Mouse (Mus musculus) kidney, adult 2 months (tissue): ENCODE results near the gene Lims1.

ENCODE experiments used
- CTCF ChIP-seq: fragments of 200-500 bp; conservative IDR thresholded peaks from 2 replicates; pipeline ENCODE4 v1.5.1; 2011; ENCODE audit warnings: low read depth, mild to moderate bottlenecking, control low read depth, low read length, moderate library complexity, mixed read lengths; ENCODE audit not compliant: insufficient read depth, insufficient read length
- POLR2A ChIP-seq: fragments of 200-500 bp; IDR thresholded peaks from one replicate; pipeline ENCODE4 v1.6.1; 2011; ENCODE audit warnings: low read depth, low read length, control low read depth

- TF ChIP-seq CTCF (no peak), POLR2A (no peak)
Measured at GRCm38 (mm10) chr10:58330635-58331034, 7.4 kb downstream of the Lims1 start.
